Mouse (Mus musculus) CH12.LX (cell line): ENCODE data around the gene Meis2. TPM values are rescaled to one million over a fixed set of nuclear protein-coding genes. Genes with fewer than 3 reads are reported as not detected.

ENCODE experiments used
- DNase-seq: peaks from one replicate; pipeline ENCODE4 v3.0.0-alpha.2; 2013; ENCODE audit errors: extremely low read depth
- H3K27ac ChIP-seq: 2 replicates; pipeline ENCODE4 v1.5.1; 2012; ENCODE audit warnings: low read depth, mild to moderate bottlenecking, control low read depth, moderate library complexity; ENCODE audit not compliant: insufficient read depth
- H3K27me3 ChIP-seq: replicated peaks from 2 replicates; pipeline ENCODE3; 2012; ENCODE audit warnings: inconsistent platforms
- H3K36me3 ChIP-seq, 2 experiments: replicated peaks in 1 of 2; 2 replicates each; pipeline versions ENCODE3 to v1.6.1; 2012; ENCODE audit warnings: inconsistent platforms in 1 of 2, low read length in 1 of 2, mild to moderate bottlenecking in 1 of 2, mixed read lengths in 1 of 2, moderate library complexity in 1 of 2; ENCODE audit not compliant: control insufficient read depth in 1 of 2, insufficient read depth in 1 of 2
- H3K4me1 ChIP-seq, 2 experiments: 2 replicates each; pipeline ENCODE4 v1.6.1; 2012; ENCODE audit warnings: inconsistent platforms in 1 of 2, moderate library complexity in 1 of 2; ENCODE audit not compliant: insufficient read depth in 2 of 2, control insufficient read depth in 1 of 2
- H3K4me2 ChIP-seq: 2 replicates; pipeline ENCODE4 v1.6.1; 2012; ENCODE audit warnings: low read depth, mild to moderate bottlenecking, control low read depth; ENCODE audit not compliant: poor library complexity, insufficient read depth, severe bottlenecking
- H3K4me3 ChIP-seq, 3 experiments: fragments of 150-350 bp in 1 of 3; sonication (generic) in 1 of 3; replicated peaks in 1 of 3; 2 replicates each; pipeline versions ENCODE3 to v1.5.1; 2011 to 2012; ENCODE audit warnings: low read depth in 2 of 3, low read length in 2 of 3, mild to moderate bottlenecking in 2 of 3, moderate library complexity in 2 of 3, control low read depth in 1 of 3, improper control_type of control experiment in 1 of 3, inconsistent platforms in 1 of 3, mixed read lengths in 1 of 3; ENCODE audit not compliant: poor library complexity in 1 of 3
- H3K79me2 ChIP-seq: replicated peaks from 2 replicates; pipeline ENCODE4 v1.6.1; 2012; ENCODE audit warnings: mild to moderate bottlenecking, moderate library complexity; ENCODE audit not compliant: control insufficient read depth, poor library complexity, insufficient read depth, severe bottlenecking; ENCODE audit errors: extremely low read depth
- H3K9ac ChIP-seq: 2 replicates; pipeline ENCODE4 v1.6.1; 2012; ENCODE audit warnings: low read depth, mild to moderate bottlenecking, control low read depth, moderate library complexity; ENCODE audit not compliant: insufficient read depth
- H3K9me3 ChIP-seq: replicated peaks from 2 replicates; pipeline ENCODE3; 2012; ENCODE audit warnings: low read length, inconsistent platforms, mixed read lengths
- CTCF ChIP-seq, 2 experiments: IDR thresholded peaks in 1 of 2; conservative IDR thresholded peaks in 1 of 2; 2 replicates each; pipeline ENCODE4 v1.5.1; 2011 to 2012; ENCODE audit warnings: low read depth in 2 of 2, low read length in 2 of 2, improper control_type of control experiment in 1 of 2, inconsistent platforms in 1 of 2, mild to moderate bottlenecking in 1 of 2, moderate library complexity in 1 of 2
- ELF1 ChIP-seq: IDR thresholded peaks from 2 replicates; pipeline ENCODE4 v1.6.1; 2014; ENCODE audit warnings: low read depth, mild to moderate bottlenecking, inconsistent platforms, low read length, improper control_type of control experiment
- EP300 ChIP-seq: IDR thresholded peaks from 2 replicates; pipeline ENCODE4 v1.6.1; 2011; ENCODE audit warnings: low read length, improper control_type of control experiment
- ETS1 ChIP-seq: conservative IDR thresholded peaks from 2 replicates; pipeline ENCODE4 v1.6.1; 2012; ENCODE audit warnings: low read depth, mild to moderate bottlenecking, inconsistent platforms, low read length, improper control_type of control experiment, moderate library complexity
- GABPA ChIP-seq: IDR thresholded peaks from 2 replicates; pipeline ENCODE4 v1.6.1; 2012; ENCODE audit warnings: low read depth, low read length, improper control_type of control experiment, inconsistent platforms; ENCODE audit not compliant: insufficient replicate concordance
- HCFC1 ChIP-seq: IDR thresholded peaks from 2 replicates; pipeline ENCODE4 v1.6.1; 2012; ENCODE audit warnings: low read depth, mild to moderate bottlenecking, inconsistent platforms, low read length, improper control_type of control experiment
- JUND ChIP-seq: conservative IDR thresholded peaks from 2 replicates; pipeline ENCODE4 v1.6.1; 2011; ENCODE audit warnings: low read depth, low read length, improper control_type of control experiment
- MAFK ChIP-seq: IDR thresholded peaks from 2 replicates; pipeline ENCODE4 v1.6.1; 2011; ENCODE audit warnings: low read length, improper control_type of control experiment; ENCODE audit not compliant: insufficient replicate concordance
- MEF2A ChIP-seq: IDR thresholded peaks from 2 replicates; pipeline ENCODE4 v1.6.1; 2014; ENCODE audit warnings: low read depth, mild to moderate bottlenecking, inconsistent platforms, low read length, improper control_type of control experiment, borderline replicate concordance
- NELFE ChIP-seq: IDR thresholded peaks from 2 replicates; pipeline ENCODE4 v1.6.1; 2011; ENCODE audit warnings: low read depth, low read length, improper control_type of control experiment
- PAX5 ChIP-seq: IDR thresholded peaks from 2 replicates; pipeline ENCODE4 v1.6.1; 2012; ENCODE audit warnings: low read length, inconsistent platforms, mixed read lengths
- POLR2A ChIP-seq: IDR thresholded peaks from 2 replicates; pipeline ENCODE4 v1.6.1; 2011; ENCODE audit warnings: low read depth, mild to moderate bottlenecking, improper control_type of control experiment, low read length
- RAD21 ChIP-seq: IDR thresholded peaks from 2 replicates; pipeline ENCODE4 v1.6.1; 2011; ENCODE audit warnings: low read depth, mild to moderate bottlenecking, low read length, improper control_type of control experiment, moderate library complexity
- SIN3A ChIP-seq: IDR thresholded peaks from 2 replicates; pipeline ENCODE4 v1.6.1; 2012; ENCODE audit warnings: low read length, improper control_type of control experiment, inconsistent platforms
- TCF12 ChIP-seq: IDR thresholded peaks from 2 replicates; pipeline ENCODE4 v1.6.1; 2014; ENCODE audit warnings: low read depth, mild to moderate bottlenecking, inconsistent platforms, low read length, improper control_type of control experiment
- USF1 ChIP-seq: IDR thresholded peaks from 2 replicates; pipeline ENCODE4 v1.6.1; 2014; ENCODE audit warnings: low read depth, mild to moderate bottlenecking, inconsistent platforms, low read length, improper control_type of control experiment
- ZC3H11A ChIP-seq: IDR thresholded peaks from 2 replicates; pipeline ENCODE4 v1.6.1; 2012; ENCODE audit warnings: low read depth, mild to moderate bottlenecking, inconsistent platforms, low read length, improper control_type of control experiment
- ZKSCAN1 ChIP-seq: IDR thresholded peaks from 2 replicates; pipeline ENCODE4 v1.6.1; 2012; ENCODE audit warnings: low read depth, inconsistent platforms, low read length, improper control_type of control experiment, borderline replicate concordance
- ZMIZ1 ChIP-seq: IDR thresholded peaks from 2 replicates; pipeline ENCODE4 v1.6.1; 2012; ENCODE audit warnings: low read depth, mild to moderate bottlenecking, inconsistent platforms, low read length, improper control_type of control experiment
- dilution Hi-C: fragments of 300-500 bp; cut with MboI; formaldehyde crosslinking; loops from 2 replicates; pipeline ENCODE4 v1.14.3; 2020; ENCODE audit warnings: low sequenced_read_pairs; ENCODE audit not compliant: extremely low pct_unique_long_range_greater_than_20kb, extremely low pct_ligation_motif_present
- in situ Hi-C: fragments of 300-500 bp; cut with MboI; formaldehyde crosslinking; loops from 3 replicates; pipeline ENCODE4 v1.14.3; 2019; ENCODE audit warnings: low sequenced_read_pairs, low pct_ligation_motif_present, low pct_unique_long_range_greater_than_20kb, mixed read lengths
- polyA plus RNA-seq: library from polyadenylated mRNA; unstranded; fragments of >175 nt; gene quantifications from 2 replicates; pipeline ENCODE4 v1.2.1, GENCODE M21; 2012; ENCODE audit warnings: low read depth; ENCODE audit not compliant: insufficient read length
- total RNA-seq, 2 experiments: library from RNA; depleted of rRNA; stranded (reverse); fragments of 300-350 nt in 1 of 2; fragments of >200 nt in 1 of 2; gene quantifications; 2 replicates each; pipeline ENCODE4 v1.2.3; 2012 to 2014

The Meis2 gene
- total and polyA plus RNA-seq, 3 experiments, result not detected

DNA sequence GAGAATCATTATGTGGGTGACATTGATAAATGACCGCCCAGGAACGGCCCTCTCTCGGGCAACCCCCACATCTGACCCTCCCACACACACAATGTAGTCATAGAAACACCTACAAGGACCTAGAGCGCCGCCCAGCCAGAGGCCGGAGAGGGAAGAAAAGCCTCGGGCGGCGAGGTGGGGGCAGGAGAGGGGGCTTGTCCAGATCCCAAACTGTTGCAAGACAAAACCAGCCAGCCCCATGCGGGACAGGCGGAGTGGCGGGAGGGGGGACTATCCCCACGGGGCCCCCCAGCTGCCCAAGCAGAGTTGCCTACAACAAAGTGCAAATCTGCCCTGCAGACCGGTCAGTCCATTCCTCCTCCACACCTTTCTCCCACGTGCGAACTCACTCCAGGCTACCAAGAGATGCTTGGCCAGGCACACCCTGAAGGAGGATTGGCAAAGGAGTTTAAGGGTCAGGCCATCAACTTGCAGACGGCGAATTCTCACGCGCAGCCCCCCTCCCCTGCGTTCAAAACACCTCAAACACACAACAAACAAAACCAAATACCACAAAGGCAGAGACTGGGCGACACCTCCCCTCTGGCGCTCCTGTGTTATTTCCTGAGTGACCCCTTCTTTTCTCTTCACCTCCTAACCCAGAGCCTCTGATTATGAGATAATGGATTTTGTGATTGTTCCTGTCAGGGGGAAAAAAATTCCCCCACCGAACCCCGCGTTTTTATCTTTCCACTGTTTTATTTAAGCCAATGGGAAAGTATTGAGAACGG lies 206.1 kb downstream of the Meis2 start:
- Histone ChIP-seq H3K9me3 (no peaks in the 10 kb centered on the region), H3K79me2 (no peaks in the 10 kb centered on the region), H3K27me3 (no peaks in the 10 kb centered on the region), H3K4me2 (no peak overlapping the region), H3K4me3 (no peak overlapping the region), H3K36me3 (no peaks in the 10 kb centered on the region), H3K27ac (no peak overlapping the region), H3K4me1 (no peaks in the 10 kb centered on the region), H3K9ac (no peak overlapping the region)
- no peak for TF ChIP-seq TCF12
- no peak for TF ChIP-seq HCFC1
- TF ChIP-seq CTCF (conservative IDR thresholded peaks at IDR 0.05 in 1 of 2, IDR thresholded peaks at IDR 0.05 in 1 of 2; ENCODE audit: low read depth in 2 of 2, low read length in 2 of 2), result no peak
- TF ChIP-seq USF1, result no peak
- TF ChIP-seq MEF2A, result no peak
- TF ChIP-seq ELF1, result no peak
- no peak for TF ChIP-seq RAD21
- no peak for TF ChIP-seq NELFE
- TF ChIP-seq MAFK, result no peak
- dilution Hi-C loops, result no loop called here
- DNase-seq, result no peak
- in situ Hi-C loops, result no loop called here

DNA sequence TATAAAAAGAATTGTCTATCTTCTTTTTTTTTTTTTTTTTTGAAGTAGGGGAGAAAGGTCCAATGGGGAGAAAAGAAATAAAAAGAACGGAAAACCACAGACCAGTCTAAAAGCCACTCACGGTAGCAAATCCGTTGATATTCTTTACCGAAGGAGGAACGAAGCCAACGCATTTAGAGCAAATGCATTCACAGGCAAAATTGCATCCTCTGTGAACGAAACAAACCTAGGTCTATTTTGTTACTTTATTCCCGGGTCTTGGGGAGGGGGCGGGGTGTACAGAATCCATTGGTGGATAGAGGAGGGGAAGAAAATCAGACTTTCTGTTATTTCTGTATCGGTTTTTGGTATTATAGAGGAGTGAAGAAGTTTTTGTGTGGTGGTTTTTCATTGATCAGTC lies 206.7 kb downstream of the Meis2 start:
- H3K36me3 ChIP-seq, result no peaks in the 10 kb centered on the region
- no peak for DNase-seq
- H3K79me2 ChIP-seq, result no peaks in the 10 kb centered on the region
- no peak overlapping the region for H3K4me2 ChIP-seq
- dilution Hi-C loops, result no loop called here
- H3K9me3 ChIP-seq, result no peaks in the 10 kb centered on the region
- H3K27ac ChIP-seq, result no peak overlapping the region
- no peak overlapping the region for H3K9ac ChIP-seq
- TF ChIP-seq JUND, result no peak
- TF ChIP-seq GABPA, result no peak
- TF ChIP-seq ETS1, result no peak
- no peak for TF ChIP-seq NELFE
- no peak for TF ChIP-seq SIN3A
- TF ChIP-seq ZKSCAN1, result no peak
- no peak for TF ChIP-seq PAX5
- no peak for TF ChIP-seq POLR2A
- no peak for TF ChIP-seq TCF12
- no peak for TF ChIP-seq ZC3H11A
- no peak for TF ChIP-seq EP300
- TF ChIP-seq ELF1, result no peak
- TF ChIP-seq ZMIZ1, result no peak
- TF ChIP-seq RAD21, result no peak
- H3K27me3 ChIP-seq, result no peaks in the 10 kb centered on the region
- in situ Hi-C loops, result no loop called here
- H3K4me3 ChIP-seq, result no peak overlapping the region
- H3K4me1 ChIP-seq, result no peaks in the 10 kb centered on the region
